Mouse (Mus musculus) heart, postnatal 0 days (tissue): ENCODE data around the gene Wee2. TPM values are rescaled to one million over a fixed set of nuclear protein-coding genes. Genes with fewer than 3 reads are reported as not detected.
A peak's percentile ranks its signal among the peaks of the same experiment; 100 is the strongest.

ENCODE experiments used
- ATAC-seq: fragments of 200-750 bp; cut with Nextera tagmentation; 2 replicates; pipeline ENCODE4 v1.8.0; 2017; ENCODE audit warnings: low read depth, moderate number of reproducible peaks, moderate library complexity; ENCODE audit not compliant: insufficient read depth
- DNase-seq: peaks from one replicate; pipeline ENCODE4 v3.0.0-alpha.2; 2016; ENCODE audit warnings: low spot score
- H3K27ac ChIP-seq: fragments of 300-500 bp; sonication (generic); 2 replicates; pipeline ENCODE4 v1.5.1; 2014; ENCODE audit warnings: low read depth, mild to moderate bottlenecking
- H3K27me3 ChIP-seq: fragments of 300-500 bp; sonication (generic); 2 replicates; pipeline ENCODE4 v1.6.1; 2014; ENCODE audit warnings: low read length, mixed read lengths; ENCODE audit not compliant: control insufficient read depth, insufficient read depth
- H3K36me3 ChIP-seq: fragments of 300-500 bp; sonication (generic); replicated peaks from 2 replicates; pipeline ENCODE4 v1.6.1; 2014; ENCODE audit warnings: low read length, mixed read lengths; ENCODE audit not compliant: control insufficient read depth, insufficient read depth
- H3K4me1 ChIP-seq: fragments of 300-500 bp; sonication (generic); 2 replicates; pipeline ENCODE4 v1.6.1; 2014; ENCODE audit warnings: antibody characterized with exemption; ENCODE audit not compliant: control insufficient read depth, insufficient read depth
- H3K4me2 ChIP-seq: fragments of 300-500 bp; sonication (generic); 2 replicates; pipeline ENCODE4 v1.6.1; 2014; ENCODE audit warnings: low read depth, mild to moderate bottlenecking, low read length, moderate library complexity
- H3K4me3 ChIP-seq: fragments of 300-500 bp; sonication (generic); 2 replicates; pipeline ENCODE4 v1.5.1; 2014; ENCODE audit warnings: low read depth, low read length
- H3K9ac ChIP-seq: fragments of 300-500 bp; sonication (generic); replicated peaks from 2 replicates; pipeline ENCODE4 v1.6.1; 2014; ENCODE audit warnings: low read depth, low read length, mixed read lengths
- H3K9me3 ChIP-seq: fragments of 300-500 bp; sonication (generic); replicated peaks from 2 replicates; pipeline ENCODE4 v1.6.1; 2016; ENCODE audit warnings: low read length; ENCODE audit not compliant: control insufficient read depth
- CTCF ChIP-seq: IDR thresholded peaks from 2 replicates; pipeline ENCODE4 v1.5.1; 2016; ENCODE audit warnings: antibody characterized with exemption, control low read depth, low read depth
- EP300 ChIP-seq: IDR thresholded peaks from 2 replicates; pipeline ENCODE4 v1.6.1; 2016; ENCODE audit warnings: antibody characterized with exemption, low read depth
- WGBS: fragments of 180-500 bp; shearing (Covaris S2); extraction: QIAGEN DNeasy Blood & Tissue Kit; methylation state at CpG from one replicate; pipeline ENCODE4 v1.1.7; 2014; 5-methylcytosine and 5-hydroxymethylcytosine counted together
- polyA plus RNA-seq: library from polyadenylated mRNA; unstranded; fragments of >200 nt; fragmentation: Nextera tagmentation; extraction: Ambion mirVana; gene quantifications from 2 replicates; pipeline ENCODE4 v1.2.1, GENCODE M21; 2015
- total RNA-seq: library from RNA; depleted of rRNA; stranded (reverse); fragments of >200 nt; gene quantifications from 2 replicates; pipeline ENCODE4 v1.2.3, GENCODE M21; 2014; ENCODE audit warnings: low replicate concordance

The Wee2 gene
- total and polyA plus RNA-seq, 2 experiments from 2014 or later: not detected

GRCm38 (mm10) chr6:40436047-40436483, 2.8 kb upstream of the Wee2 start, which contains the start of gene E330009J07Rik:
E330009J07Rik (minus strand) TSS chr6:40436135.
- Histone ChIP-seq H3K4me3 (peak within 1 kb of the TSS; percentile 86), H3K27ac (no peak within 1 kb of the TSS), H3K4me2 (peak within 1 kb of the TSS; percentile 99), H3K4me1 (peaks cover 4% of the 10 kb centered on the region; the same call in 1 of the 2 replicates), H3K36me3 (no peaks in the 10 kb centered on the region), H3K9ac (peak within 1 kb of the TSS; percentile 70), H3K27me3 (peaks cover 7% of the 10 kb centered on the region; the same call in 1 of the 2 replicates), H3K9me3 (no peaks in the 10 kb centered on the region)
- 1% methylated on average over 36 of the region's 38 CpGs for WGBS
- peak; percentile 91 for ATAC-seq
- peak; percentile 30 for DNase-seq
- no peak for TF ChIP-seq CTCF
- TF ChIP-seq EP300: no peak

- H3K4me1 ChIP-seq: peaks cover 4% of the 10 kb centered on the region; the same call in 1 of the 2 replicates
- H3K4me2 ChIP-seq: no peak overlapping the region
- no peak for ATAC-seq
- H3K9me3 ChIP-seq: no peaks in the 10 kb centered on the region
- peaks cover 2% of the 10 kb centered on the region; the same call in 1 of the 2 replicates for H3K27me3 ChIP-seq
- no peak for DNase-seq
- TF ChIP-seq CTCF (no peak), EP300 (no peak)
- WGBS: 21% methylated on average over 12 of the region's 12 CpGs
- H3K36me3 ChIP-seq: no peaks in the 10 kb centered on the region
- no peak overlapping the region for H3K9ac ChIP-seq
- H3K4me3 ChIP-seq: no peak overlapping the region
- H3K27ac ChIP-seq: no peak overlapping the region
Measured at GRCm38 (mm10) chr6:40439731-40440130, 843 bp downstream of the Wee2 start.

- Histone ChIP-seq H3K4me2 (no peak overlapping the region), H3K9ac (no peak overlapping the region), H3K4me3 (no peak overlapping the region), H3K4me1 (no peaks in the 10 kb centered on the region), H3K27me3 (no peaks in the 10 kb centered on the region), H3K9me3 (no peaks in the 10 kb centered on the region), H3K27ac (no peak overlapping the region), H3K36me3 (no peaks in the 10 kb centered on the region)
- 60% methylated on average over 3 of the region's 3 CpGs for WGBS
- TF ChIP-seq EP300 (no peak), CTCF (no peak)
- no peak for DNase-seq
- no peak for ATAC-seq
Measured at GRCm38 (mm10) chr6:40441276-40441675, 2.4 kb downstream of the Wee2 start.

GRCm38 (mm10) chr6:40441755-40442154, 2.9 kb downstream of the Wee2 start:
- 30% methylated on average over 3 of the region's 3 CpGs for WGBS

GRCm38 (mm10) chr6:40443281-40443928, 4.5 kb downstream of the Wee2 start:
- Histone ChIP-seq H3K4me2 (no peak overlapping the region), H3K36me3 (no peaks in the 10 kb centered on the region), H3K27me3 (no peaks in the 10 kb centered on the region), H3K4me1 (no peaks in the 10 kb centered on the region), H3K9me3 (no peaks in the 10 kb centered on the region), H3K27ac (no peak overlapping the region), H3K4me3 (no peak overlapping the region), H3K9ac (no peak overlapping the region)
- TF ChIP-seq CTCF (no peak), EP300 (no peak)
- 20% methylated on average over 10 of the region's 10 CpGs for WGBS
- no peak for DNase-seq
- ATAC-seq: no peak

More at GRCm38 (mm10) chr6:40441755-40442154, 2.9 kb downstream of the Wee2 start:
- no peak for TF ChIP-seq EP300
- TF ChIP-seq CTCF: no peak
- no peaks in the 10 kb centered on the region for H3K9me3 ChIP-seq
- H3K4me2 ChIP-seq: no peak overlapping the region
- DNase-seq (no peak), ATAC-seq (no peak)
- no peak overlapping the region for H3K9ac ChIP-seq
- no peaks in the 10 kb centered on the region for H3K36me3 ChIP-seq
- no peak overlapping the region for H3K4me3 ChIP-seq
- H3K4me1 ChIP-seq: no peaks in the 10 kb centered on the region
- H3K27me3 ChIP-seq: no peaks in the 10 kb centered on the region
- no peak overlapping the region for H3K27ac ChIP-seq

GRCm38 (mm10) chr6:40448626-40449025, 9.7 kb downstream of the Wee2 start:
- H3K9me3 ChIP-seq: no peaks in the 10 kb centered on the region
- H3K27me3 ChIP-seq: no peaks in the 10 kb centered on the region
- H3K36me3 ChIP-seq: no peaks in the 10 kb centered on the region
- H3K9ac ChIP-seq: no peak overlapping the region
- no peak overlapping the region for H3K4me3 ChIP-seq
- DNase-seq (no peak), ATAC-seq (no peak)
- no peak overlapping the region for H3K27ac ChIP-seq
- H3K4me2 ChIP-seq: no peak overlapping the region
- no peaks in the 10 kb centered on the region for H3K4me1 ChIP-seq
- TF ChIP-seq EP300 (no peak), CTCF (no peak)
